Mouse (Mus musculus) C2C12 (cell line): ENCODE results near the gene Mcf2l.

Experiments used
- CEBPB ChIP-seq: IDR thresholded peaks from one replicate; pipeline ENCODE4 v1.6.1; 2011; ENCODE audit warnings: low read depth, mild to moderate bottlenecking, control low read depth, moderate library complexity
- CTCF ChIP-seq: IDR thresholded peaks from one replicate; pipeline ENCODE4 v1.5.1; 2011; ENCODE audit not compliant: control insufficient read depth, insufficient read depth, insufficient read length
- FOSL1 ChIP-seq: IDR thresholded peaks from one replicate; pipeline ENCODE4 v1.8.0; 2011; ENCODE audit warnings: mild to moderate bottlenecking, low read length; ENCODE audit not compliant: poor library complexity, insufficient read depth, severe bottlenecking
- MAX ChIP-seq: IDR thresholded peaks from one replicate; pipeline ENCODE4 v1.6.1; 2011; ENCODE audit warnings: mild to moderate bottlenecking, control low read depth
- MYOD1 ChIP-seq: IDR thresholded peaks from one replicate; pipeline ENCODE4 v1.6.1; 2011; ENCODE audit warnings: low read depth; ENCODE audit not compliant: control insufficient read depth, insufficient read length
- MYOG ChIP-seq: IDR thresholded peaks from one replicate; pipeline ENCODE4 v1.6.1; 2011; ENCODE audit not compliant: control insufficient read depth, insufficient read length; ENCODE audit errors: extremely low read depth
- USF1 ChIP-seq: IDR thresholded peaks from one replicate; pipeline ENCODE4 v1.6.1; 2011; ENCODE audit warnings: low read depth, mild to moderate bottlenecking, control low read depth, moderate library complexity

- no peak for TF ChIP-seq CTCF
- TF ChIP-seq USF1, result no peak
- no peak for TF ChIP-seq FOSL1
- TF ChIP-seq MYOD1, result no peak
- TF ChIP-seq MAX, result no peak
- no peak for TF ChIP-seq MYOG
- TF ChIP-seq CEBPB, result no peak
Measured at GRCm38 (mm10) chr8:12827124-12827523, 46.5 kb upstream of the Mcf2l start.
